Mouse (Mus musculus) testis, adult 2 months (tissue): ENCODE results near the gene Cdc25b.

Experiments used
- CTCF ChIP-seq: fragments of 200-500 bp; IDR thresholded peaks from 2 replicates; pipeline ENCODE4 v1.5.1; 2012; ENCODE audit warnings: low read depth, mild to moderate bottlenecking, inconsistent platforms, low read length, moderate library complexity; ENCODE audit not compliant: control insufficient read depth, insufficient read depth, insufficient replicate concordance
- POLR2A ChIP-seq: fragments of 200-500 bp; IDR thresholded peaks from 2 replicates; pipeline ENCODE4 v1.6.1; 2012; ENCODE audit warnings: low read depth, mild to moderate bottlenecking, inconsistent platforms, low read length, moderate library complexity; ENCODE audit not compliant: control insufficient read depth

- TF ChIP-seq CTCF (no peak), POLR2A (no peak)
These were observed 55.4 kb downstream of the Cdc25b start for GRCm38 (mm10) chr2:131242180-131242579.
